Mouse (Mus musculus) right cerebral cortex, adult 2 months (tissue): ENCODE results near the gene Chac2.
"Not testable (repeated sequence)": the region's sequence is repeated elsewhere in the genome, so short reads cannot be mapped to it uniquely, and the experiment has no call there.

Source experiments
- DNase-seq, 2 experiments: peaks; one replicate each; pipeline ENCODE4 v3.0.0; 2021 to 2022; ENCODE audit warnings: low spot score in 2 of 2

Chac2 gene

DNA sequence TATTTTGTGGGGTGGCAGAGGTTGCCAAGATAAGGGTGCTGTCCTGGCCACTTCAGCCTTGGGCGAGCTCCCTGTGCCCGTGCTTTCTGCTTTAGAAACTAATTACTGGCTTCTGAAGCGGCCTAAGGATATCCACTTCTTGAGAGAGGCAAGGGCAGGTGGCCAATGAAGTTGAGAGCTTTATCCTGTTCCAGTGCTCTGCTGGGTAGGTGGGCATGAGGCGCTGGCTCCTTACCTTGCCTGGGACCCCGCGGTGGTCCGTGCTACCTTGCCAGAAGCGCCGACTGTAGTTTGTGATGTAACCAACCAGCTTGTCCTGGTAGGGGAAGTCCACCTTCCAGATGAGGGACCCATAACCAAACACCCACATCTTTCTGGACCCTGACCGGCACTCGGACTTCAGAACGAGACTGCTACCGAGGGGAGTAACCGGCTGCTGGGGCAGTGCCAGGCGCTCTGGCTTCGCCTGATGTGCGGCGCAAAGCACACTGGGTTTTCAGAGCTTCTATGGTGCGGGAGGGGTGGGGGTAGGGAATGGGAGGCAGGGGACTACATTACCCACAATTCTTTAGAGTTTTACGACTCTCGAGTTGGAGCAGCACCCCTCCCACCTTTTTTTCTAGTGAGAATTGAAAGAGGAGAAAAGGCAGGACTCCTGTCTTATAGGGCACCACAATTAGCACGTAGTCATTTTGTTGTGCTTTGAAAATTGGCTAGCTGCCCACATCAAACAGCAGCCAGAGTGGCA is at the start of gene Chac2:
Chac2 (minus strand) TSS at position 474 of the 748 bp plus-strand sequence.
- DNase-seq: peak; percentile 79 to 86

DNA sequence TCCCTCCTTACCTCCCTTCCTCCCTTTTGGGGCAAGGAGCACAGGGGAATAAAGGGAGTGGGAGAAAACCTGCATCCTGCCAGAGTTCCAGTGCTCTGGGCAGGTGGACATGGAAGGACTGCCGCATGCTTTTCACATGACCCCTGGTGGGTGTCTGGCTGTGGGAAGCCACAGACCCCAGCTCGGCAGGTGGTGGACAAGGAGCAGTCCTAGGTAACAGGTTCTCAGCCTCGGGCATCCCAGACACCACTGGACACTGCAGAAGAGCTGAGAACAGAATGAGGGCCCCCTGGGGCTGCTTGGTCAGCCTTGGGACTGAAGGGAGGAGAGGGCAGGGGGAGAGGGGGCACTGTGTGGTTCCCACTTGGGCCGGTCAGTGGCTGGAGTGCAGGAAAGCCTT is 48.8 kb upstream of the Chac2 start:
- no peak for DNase-seq

DNA sequence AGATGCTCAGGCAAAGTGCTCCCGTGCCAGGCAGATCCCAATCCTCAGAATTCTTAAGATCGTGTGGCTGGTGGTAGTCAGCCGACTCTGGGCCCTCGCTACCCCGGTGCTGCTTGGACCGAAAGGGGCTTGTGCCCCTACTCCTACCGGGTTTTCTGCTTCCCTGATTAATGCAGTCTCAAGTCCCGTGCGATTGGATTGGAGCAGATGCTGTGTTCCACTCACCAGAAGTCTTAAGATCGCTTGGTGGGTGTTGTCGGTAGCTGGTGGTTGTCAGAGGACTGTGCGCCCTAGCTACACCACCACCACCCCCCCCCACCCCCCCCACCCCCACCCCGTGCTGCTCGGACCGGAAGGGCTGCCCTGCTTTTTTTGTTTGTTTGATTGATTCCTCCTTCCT is 31.3 kb upstream of the Chac2 start:
- not testable (repeated sequence) for DNase-seq

DNA sequence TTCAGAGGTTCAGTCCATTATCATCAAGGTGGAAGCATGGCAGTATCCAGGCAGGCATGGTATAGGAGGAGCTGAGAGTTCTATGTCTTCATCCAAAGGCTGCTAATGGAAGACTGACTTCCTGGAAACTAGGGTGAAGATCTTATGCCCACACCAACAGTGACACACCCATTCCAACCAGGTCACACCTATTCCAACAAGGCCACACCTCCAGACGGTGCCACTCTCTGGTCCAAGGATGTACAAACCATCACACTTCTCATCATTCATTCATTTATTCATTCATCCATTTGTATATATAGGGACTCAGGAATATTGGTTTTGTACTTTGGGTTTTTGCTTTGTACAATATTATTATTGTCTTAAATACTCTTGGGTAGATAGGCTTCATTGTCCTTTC is 23.5 kb upstream of the Chac2 start:
- DNase-seq: not testable (repeated sequence)

DNA sequence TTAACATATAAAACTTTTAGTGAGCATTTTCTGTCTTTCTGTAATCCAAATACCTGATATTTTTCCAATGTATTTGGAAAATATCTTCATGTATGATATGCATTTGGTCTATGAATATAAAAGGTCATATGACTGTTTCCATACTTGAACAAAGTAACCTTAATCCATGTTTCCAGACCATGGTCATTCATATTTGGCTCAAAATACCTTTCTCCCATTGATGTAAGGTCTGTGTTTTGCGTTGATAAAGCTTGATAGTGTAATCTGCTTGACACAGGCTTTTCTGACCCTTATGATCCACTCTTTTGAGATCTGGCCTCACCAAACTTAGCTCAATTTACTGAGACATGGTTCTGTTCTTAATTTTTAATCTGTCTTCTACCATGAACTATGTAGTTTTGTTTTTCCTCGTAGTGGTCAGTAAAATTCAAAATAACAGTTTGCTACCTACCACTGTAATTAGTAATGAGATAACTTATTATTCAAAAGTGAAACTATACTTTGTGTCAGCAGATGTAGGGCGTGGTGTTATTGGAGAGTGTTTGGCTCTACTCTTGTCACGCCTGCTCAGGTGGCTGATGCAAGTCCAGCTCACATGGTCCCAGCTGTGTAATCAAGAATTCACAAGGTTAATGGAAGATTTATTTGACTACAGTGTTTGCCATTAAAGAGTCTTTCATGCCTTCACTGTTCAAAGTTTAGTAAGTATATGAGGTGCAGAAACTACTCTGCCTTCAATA is 15.2 kb upstream of the Chac2 start:
- DNase-seq: no peak

DNA sequence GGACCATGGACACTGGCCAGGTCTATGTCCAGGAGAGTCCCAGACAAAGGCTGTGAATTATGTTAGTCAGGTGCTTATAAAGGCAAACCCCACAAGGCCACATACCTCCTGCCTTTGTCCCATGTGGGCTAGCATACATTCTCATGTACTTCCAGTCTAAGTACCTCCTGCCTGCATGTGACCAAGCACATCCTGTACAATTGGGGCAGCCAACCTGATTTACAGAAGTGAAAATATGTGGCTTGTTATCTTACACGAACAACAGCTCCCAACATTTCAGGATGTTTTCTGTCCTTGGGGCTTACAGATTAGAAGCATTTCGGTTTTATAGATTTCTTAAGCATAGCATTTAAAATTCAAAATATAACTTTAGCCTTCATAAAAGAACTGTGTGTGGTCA is 13.9 kb upstream of the Chac2 start:
- no peak for DNase-seq

DNA sequence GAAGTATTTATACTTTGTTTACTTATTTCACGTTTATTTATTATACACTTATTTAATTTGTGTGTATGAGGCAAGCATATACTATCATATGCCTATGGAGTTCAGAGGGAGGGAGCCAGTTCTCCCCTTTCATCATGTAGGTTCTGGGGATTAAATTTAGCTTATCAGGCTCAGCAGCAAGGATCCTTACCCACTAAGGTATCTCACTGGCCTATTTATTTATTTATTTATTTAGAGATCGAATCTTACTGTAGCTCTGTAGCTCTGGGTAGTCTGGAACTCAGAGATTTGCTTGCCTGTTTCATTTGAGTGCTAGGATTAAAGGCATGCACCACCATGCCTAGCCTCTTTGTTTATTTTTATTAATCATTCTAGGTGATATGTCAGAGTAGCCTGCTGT is 12.6 kb upstream of the Chac2 start:
- no peak for DNase-seq

DNA sequence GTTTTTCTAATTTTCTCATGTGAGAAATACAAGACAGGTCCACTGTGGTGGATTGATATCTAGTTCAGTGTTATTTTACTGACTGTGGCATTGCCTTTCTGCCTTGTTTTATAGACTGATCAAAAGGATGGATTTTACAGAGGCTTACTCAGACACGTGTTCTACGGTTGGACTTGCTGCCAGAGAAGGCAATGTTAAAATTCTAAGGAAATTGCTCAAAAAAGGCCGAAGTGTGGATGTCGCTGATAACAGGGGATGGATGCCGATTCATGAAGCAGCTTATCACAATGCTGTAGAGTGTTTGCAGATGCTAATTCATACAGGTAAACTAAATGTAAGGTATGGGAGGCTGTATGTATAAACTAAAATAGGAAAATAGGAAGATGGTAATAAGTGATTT is 12.0 kb upstream of the Chac2 start:
- DNase-seq: no peak

DNA sequence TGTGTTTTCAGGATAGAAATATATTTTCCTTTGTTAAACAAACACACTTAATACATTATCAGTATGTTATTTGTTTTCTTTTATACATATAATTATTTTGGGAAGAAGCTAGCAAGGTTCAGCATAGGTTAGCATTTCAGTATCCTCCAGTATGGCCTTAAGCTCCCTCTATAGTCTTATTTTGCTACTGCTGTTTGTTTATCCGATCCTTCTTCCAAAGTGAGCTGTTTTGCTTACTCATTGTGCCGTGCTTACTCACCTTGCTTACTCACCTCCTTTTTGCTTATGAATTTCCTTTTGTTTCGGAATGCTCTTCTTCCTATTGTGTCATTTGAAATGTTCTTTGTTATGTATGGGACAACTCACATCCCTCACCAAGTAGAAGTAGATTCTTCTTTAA is 10.5 kb upstream of the Chac2 start:
- no peak for DNase-seq

DNA sequence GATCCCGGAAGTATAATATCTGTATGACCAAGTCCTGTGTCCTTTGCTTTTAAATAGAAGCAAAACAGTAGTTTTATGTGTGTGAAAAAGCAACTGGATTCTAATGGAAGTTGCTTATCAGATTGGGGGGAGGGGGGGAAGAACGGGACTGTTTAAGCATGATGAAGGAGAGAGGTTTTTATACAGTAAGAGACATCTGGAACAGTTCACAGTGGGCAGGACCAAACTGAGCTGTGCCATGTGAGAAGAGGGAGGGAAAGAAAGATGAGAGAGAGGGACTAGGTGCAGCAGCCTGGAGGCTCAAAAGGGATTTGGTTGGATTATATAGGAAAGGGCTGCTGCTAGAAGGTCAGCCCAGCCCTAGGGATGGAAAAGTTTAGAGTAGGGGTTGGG is 471 bp upstream of the Chac2 start:
- no peak for DNase-seq

DNA sequence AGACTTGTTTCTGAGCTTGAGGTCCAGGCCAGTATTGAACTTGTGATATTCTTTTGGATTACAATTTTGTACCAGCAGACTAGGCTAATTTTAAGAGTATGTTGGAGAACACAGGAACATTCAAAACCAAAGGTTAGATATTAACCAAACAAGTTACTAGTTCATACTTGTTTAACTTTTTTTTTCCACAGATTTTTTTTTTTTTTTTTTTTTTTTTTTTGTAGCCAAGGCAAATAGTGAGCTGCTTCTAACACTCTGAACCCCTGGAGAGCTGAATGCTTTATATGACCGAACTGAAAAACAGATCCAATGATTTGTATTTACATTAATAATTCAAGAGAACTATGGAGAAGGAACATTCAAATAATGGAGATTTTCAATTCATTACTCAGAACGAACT is 913 bp downstream of the Chac2 start:
- DNase-seq: no peak

DNA sequence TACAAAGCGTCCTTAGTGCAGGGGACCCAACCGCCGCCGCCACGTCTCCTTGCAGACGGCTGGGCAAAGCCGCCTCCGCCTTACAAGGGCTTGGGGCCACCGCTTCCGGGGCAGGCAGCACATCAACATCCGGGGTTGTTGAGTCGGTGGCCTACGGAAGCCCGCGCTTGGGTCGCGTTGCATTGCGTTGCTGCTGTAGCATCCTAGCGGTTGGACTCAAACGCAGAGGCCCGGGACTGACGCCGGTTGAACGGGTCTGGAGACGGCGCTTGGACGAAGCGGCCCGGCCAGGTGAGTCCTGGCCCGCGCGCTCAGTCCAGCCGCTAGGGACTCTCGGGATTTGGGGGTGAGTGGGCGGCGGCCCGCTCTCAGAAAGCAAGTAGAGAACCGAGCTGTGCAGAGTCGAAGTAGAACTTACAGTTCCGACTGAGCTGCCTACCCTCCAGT is 31.8 kb downstream of the Chac2 start, which contains the start of gene Erlec1:
Erlec1 (minus strand) TSS at position 57 of the 447 bp plus-strand sequence.
- DNase-seq: peak; percentile 91 to 93

DNA sequence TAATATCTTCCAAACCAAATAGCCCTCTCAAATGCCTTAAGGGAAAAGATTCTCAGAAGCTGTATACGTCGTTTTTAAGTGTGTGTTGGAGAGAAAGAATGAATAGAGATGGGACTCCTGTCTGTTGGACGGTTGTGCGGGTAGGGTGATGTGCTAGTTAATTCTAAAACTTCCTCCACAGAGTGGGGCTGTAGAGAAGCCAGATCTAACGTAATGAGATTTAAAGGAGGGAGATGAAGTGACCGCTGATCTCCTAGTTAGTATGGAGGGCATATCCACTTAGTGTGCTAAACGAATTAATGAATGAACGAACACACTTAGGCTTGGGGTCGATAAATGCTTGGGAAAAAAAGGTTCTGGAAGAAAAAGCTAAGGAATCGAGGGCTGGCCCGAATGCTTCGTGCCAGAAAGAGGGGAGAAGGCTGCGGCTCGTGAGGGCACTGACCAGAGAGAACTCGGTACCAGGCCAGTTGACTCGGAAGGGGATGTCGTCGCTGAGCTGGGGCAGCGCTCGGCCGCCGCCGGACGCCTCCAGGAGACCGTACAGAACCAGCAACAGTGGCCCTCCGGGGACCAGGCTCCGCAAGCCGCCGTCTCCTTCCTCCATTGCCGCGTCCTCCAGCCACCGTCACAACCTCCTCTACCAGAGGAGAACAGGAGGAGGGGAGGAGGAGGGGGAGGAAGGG is 32.5 kb downstream of the Chac2 start:
- peak; percentile 27 to 35 for DNase-seq

DNA sequence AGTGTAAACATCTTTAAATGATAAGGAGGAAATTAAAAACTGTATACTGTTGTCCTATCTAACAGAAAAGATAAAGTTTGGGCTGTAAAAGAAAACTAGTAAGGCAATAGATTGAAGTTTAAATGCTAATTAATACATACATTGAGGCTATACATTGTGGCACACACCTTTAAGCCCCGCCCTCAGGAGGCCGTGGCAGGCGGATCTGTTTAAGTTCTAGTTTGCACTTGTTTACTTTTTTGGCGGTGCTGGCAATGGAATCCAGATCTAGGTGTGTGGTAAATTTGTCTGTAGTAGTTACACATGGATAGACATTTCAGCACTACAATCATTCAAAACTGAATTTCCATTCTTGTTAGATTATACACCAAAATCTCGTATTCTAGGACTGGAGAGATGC is 33.3 kb downstream of the Chac2 start:
- DNase-seq: no peak

DNA sequence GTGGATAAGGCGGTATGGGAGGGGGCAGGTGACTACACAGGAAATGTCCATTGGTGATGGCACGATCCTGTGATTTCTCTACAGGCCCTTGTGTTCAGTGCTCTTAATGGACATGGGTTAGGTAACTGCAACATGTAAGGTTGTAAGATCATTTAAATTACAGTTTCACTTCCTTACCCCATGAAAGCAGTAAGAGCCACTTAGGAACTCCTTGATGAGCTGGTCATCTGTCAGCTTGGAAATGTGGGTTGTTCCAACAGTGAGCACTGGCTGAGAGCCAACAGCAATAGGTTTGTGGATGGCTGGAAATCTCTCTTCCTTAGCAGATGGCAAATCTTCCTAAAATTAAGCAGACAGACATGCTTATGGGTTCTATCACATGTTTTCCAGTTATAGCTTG is 42.6 kb downstream of the Chac2 start:
- peak in 1 of 2 experiments; percentile 17 for DNase-seq

DNA sequence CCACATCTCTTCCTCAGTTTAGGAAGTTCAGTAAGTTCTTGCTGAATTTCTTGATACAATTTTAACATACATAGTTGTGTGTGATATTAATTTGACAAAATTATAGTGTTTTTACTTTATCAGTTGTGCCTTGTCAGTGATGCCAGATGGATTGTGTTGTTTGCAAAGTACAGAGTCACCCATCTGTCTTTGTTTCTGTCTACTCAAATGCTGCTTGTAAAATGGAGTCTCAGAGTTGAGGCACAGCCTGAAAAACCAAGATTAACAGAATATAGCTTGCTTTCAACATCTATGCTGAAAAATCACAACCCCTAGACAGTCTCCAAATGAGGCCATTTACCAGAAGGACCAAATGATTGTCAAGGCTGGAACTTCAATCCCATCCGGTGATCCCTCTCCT is 57.7 kb downstream of the Chac2 start:
- no peak for DNase-seq

DNA sequence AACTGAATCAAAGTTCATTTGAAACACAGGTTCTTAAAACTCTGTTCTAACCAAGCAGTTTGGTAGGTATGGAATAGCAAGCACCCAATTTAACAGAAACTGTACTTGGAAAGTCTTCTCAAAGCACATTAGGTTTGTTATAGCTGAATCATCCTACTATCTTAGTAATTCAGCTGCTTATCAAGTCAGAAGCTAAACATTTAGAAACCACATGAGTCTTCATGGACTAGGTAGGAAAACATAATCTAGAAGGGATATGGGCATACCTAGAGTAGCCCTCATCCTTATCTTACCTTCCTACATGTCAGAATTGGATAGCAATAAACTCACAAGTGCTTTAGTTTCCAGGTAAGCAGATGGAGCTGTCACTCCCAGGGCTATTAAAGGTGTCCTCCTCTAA is 58.1 kb downstream of the Chac2 start:
- DNase-seq: no peak
